Mouse (Mus musculus) brain, embryonic 14.5 days (tissue): ENCODE results near the gene Gm7682. TPM values are rescaled to one million over a fixed set of nuclear protein-coding genes. Genes with fewer than 3 reads are reported as not detected.
"Not testable (repeated sequence)": the region's sequence is repeated elsewhere in the genome, so short reads cannot be mapped to it uniquely, and the experiment has no call there.

Source experiments
- DNase-seq: peaks from one replicate; pipeline ENCODE4 v3.0.0-alpha.2; 2011; ENCODE audit warnings: low read depth
- polyA plus RNA-seq: library from polyadenylated mRNA; depleted of rRNA; stranded (reverse); fragments of >200 nt; gene quantifications from 2 replicates; pipeline ENCODE4 v1.2.3, GENCODE M21; 2012; rRNA removed

Gene Gm7682
- polyA plus RNA-seq: not detected in 2 replicates

- DNase-seq: not testable (repeated sequence)
Observed at GRCm38 (mm10) chr5:94445484-94445883, at the start of gene Gm7682. Gm7682 (plus strand) TSS chr5:94445784.

Other genes starting within 250 kb of the Gm7682 start
- not detected in 2 replicates for gene Gm3106, start 227.8 kb upstream of the Gm7682 start, polyA plus RNA-seq
- gene A430089I19Rik, start 139.0 kb upstream of the Gm7682 start, polyA plus RNA-seq: not detected in 2 replicates
- gene Gm6502, start 131.3 kb upstream of the Gm7682 start, polyA plus RNA-seq: not detected in 2 replicates
- not detected in 2 replicates for gene AA792892, start 106.0 kb upstream of the Gm7682 start, polyA plus RNA-seq
- gene Gm3139, start 80.5 kb downstream of the Gm7682 start, polyA plus RNA-seq: not detected in 2 replicates
- not detected in 2 replicates for gene Gm3147, start 170.6 kb downstream of the Gm7682 start, polyA plus RNA-seq
- not detected in 2 replicates for gene Gm6509, start 178.2 kb downstream of the Gm7682 start, polyA plus RNA-seq
- not detected in 2 replicates for gene Gm6205, start 202.6 kb downstream of the Gm7682 start, polyA plus RNA-seq